Mouse (Mus musculus) intestine, postnatal 0 days (tissue): ENCODE results near the gene Pmp22. TPM values are rescaled to one million over a fixed set of nuclear protein-coding genes. Genes with fewer than 3 reads are reported as not detected.

Source experiments
- ATAC-seq: fragments of 200-750 bp; cut with Nextera tagmentation; 2 replicates; pipeline ENCODE4 v1.8.0; 2017; ENCODE audit warnings: mild to moderate bottlenecking, moderate TSS enrichment, moderate library complexity
- H3K27ac ChIP-seq: fragments of 300-500 bp; sonication (generic); 2 replicates; pipeline ENCODE4 v1.5.1; 2014; ENCODE audit warnings: mild to moderate bottlenecking, low read depth, low read length, moderate library complexity
- H3K27me3 ChIP-seq: fragments of 300-500 bp; sonication (generic); replicated peaks from 2 replicates; pipeline ENCODE4 v1.6.1; 2014; ENCODE audit warnings: low read length, mixed read lengths; ENCODE audit not compliant: control insufficient read depth, insufficient read depth
- H3K36me3 ChIP-seq: fragments of 300-500 bp; sonication (generic); 2 replicates; pipeline ENCODE4 v1.6.1; 2014; ENCODE audit warnings: mild to moderate bottlenecking, moderate library complexity; ENCODE audit not compliant: control insufficient read depth, insufficient read depth
- H3K4me1 ChIP-seq: fragments of 300-500 bp; sonication (generic); replicated peaks from 2 replicates; pipeline ENCODE4 v1.6.1; 2014; ENCODE audit warnings: antibody characterized with exemption, low read length, mixed read lengths; ENCODE audit not compliant: control insufficient read depth, insufficient read depth
- H3K4me2 ChIP-seq: fragments of 300-500 bp; sonication (generic); replicated peaks from 2 replicates; pipeline ENCODE4 v1.6.1; 2014; ENCODE audit warnings: low read depth, mild to moderate bottlenecking, moderate library complexity
- H3K4me3 ChIP-seq: fragments of 300-500 bp; sonication (generic); 2 replicates; pipeline ENCODE4 v1.5.1; 2014; ENCODE audit warnings: low read depth, low read length
- H3K9ac ChIP-seq: fragments of 300-500 bp; sonication (generic); 2 replicates; pipeline ENCODE4 v1.6.1; 2014; ENCODE audit warnings: mild to moderate bottlenecking, low read depth, low read length
- H3K9me3 ChIP-seq: fragments of 300-500 bp; sonication (generic); 2 replicates; pipeline ENCODE4 v1.6.1; 2016; ENCODE audit warnings: mixed run types; ENCODE audit not compliant: control insufficient read depth
- CTCF ChIP-seq: sonication (generic); IDR thresholded peaks from 2 replicates; pipeline ENCODE4 v1.5.1; 2016; ENCODE audit warnings: low read depth, mild to moderate bottlenecking, control low read depth, antibody characterized with exemption, moderate library complexity
- WGBS: fragments of 180-500 bp; shearing (Covaris S2); extraction: QIAGEN DNeasy Blood & Tissue Kit; methylation state at CpG from one replicate; pipeline ENCODE4 v1.1.7; 2014; 5-methylcytosine and 5-hydroxymethylcytosine counted together
- polyA plus RNA-seq: library from polyadenylated mRNA; unstranded; fragments of >200 nt; fragmentation: Nextera tagmentation; extraction: Ambion mirVana; gene quantifications from 2 replicates; pipeline ENCODE4 v1.2.1, GENCODE M21; 2015

Pmp22 gene
- polyA plus RNA-seq, 1 experiment from 2014 or later: 54.0 TPM

DNA sequence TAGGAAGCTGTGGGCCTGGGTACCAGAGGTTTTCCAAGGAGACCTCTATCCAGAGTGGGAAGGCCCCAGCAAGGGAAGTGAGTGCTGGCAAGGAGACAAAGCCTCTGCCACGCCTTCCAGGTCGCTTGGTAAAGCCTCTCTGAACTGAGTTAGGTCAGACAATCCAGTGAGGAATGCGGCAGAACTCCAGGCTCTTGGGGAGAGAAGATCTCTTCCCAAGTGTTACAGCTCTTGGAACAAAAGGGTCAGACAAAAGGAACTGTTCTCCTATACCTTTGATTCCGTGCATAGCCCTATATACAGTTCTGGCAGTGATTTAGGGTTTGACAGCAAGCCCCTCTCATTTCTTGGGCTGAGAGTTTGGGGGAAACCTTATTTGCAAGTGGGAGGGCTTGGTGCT is 69.3 kb downstream of the Pmp22 start:
- WGBS: 41% methylated on average over 4 of the region's 4 CpGs
- Histone ChIP-seq H3K27ac (no peak overlapping the region), H3K9ac (no peak overlapping the region), H3K4me2 (no peak overlapping the region), H3K4me1 (no peaks in the 10 kb centered on the region), H3K36me3 (no peaks in the 10 kb centered on the region), H3K4me3 (no peak overlapping the region), H3K9me3 (0 out of 2 replicates have a peak, but pooled peaks cover 3% of the 10 kb centered on the region), H3K27me3 (no peaks in the 10 kb centered on the region)
- no peak for TF ChIP-seq CTCF
- no peak for ATAC-seq

- no peak for ATAC-seq
- WGBS: 84% methylated on average over 3 of the region's 3 CpGs
- H3K27me3 ChIP-seq: no peaks in the 10 kb centered on the region
Observed at GRCm38 (mm10) chr11:63201989-63202535, 73.3 kb downstream of the Pmp22 start.

More at GRCm38 (mm10) chr11:63201989-63202535, 73.3 kb downstream of the Pmp22 start:
- TF ChIP-seq CTCF: no peak
- Histone ChIP-seq H3K4me1 (no peaks in the 10 kb centered on the region), H3K4me3 (no peak overlapping the region), H3K4me2 (no peak overlapping the region), H3K9ac (no peak overlapping the region), H3K36me3 (no peaks in the 10 kb centered on the region), H3K27ac (no peak overlapping the region), H3K9me3 (0 out of 2 replicates have a peak, but pooled peaks cover 3% of the 10 kb centered on the region)

Other genes starting within 250 kb of the Pmp22 start
- 53.4 and 57.2 TPM in 2 replicates for gene Tvp23b, start 249.5 kb upstream of the Pmp22 start, polyA plus RNA-seq
- not detected in 2 replicates for gene Cdrt4, start 177.8 kb upstream of the Pmp22 start, polyA plus RNA-seq
- gene Tekt3, start 67.3 kb upstream of the Pmp22 start, polyA plus RNA-seq: not detected in 2 replicates